Mouse (Mus musculus) brain, embryonic 14.5 days (tissue): Measurements from ENCODE around the gene Ccna1.

ENCODE experiments used
- CTCF ChIP-seq: fragments of 200-500 bp; IDR thresholded peaks from 2 replicates; pipeline ENCODE4 v1.5.1; 2012; ENCODE audit warnings: inconsistent platforms, mild to moderate bottlenecking, moderate library complexity, borderline replicate concordance; ENCODE audit not compliant: insufficient read depth, insufficient read length; ENCODE audit errors: extremely low read depth
- POLR2A ChIP-seq: fragments of 200-500 bp; IDR thresholded peaks from 2 replicates; pipeline ENCODE4 v1.6.1; 2012; ENCODE audit warnings: mild to moderate bottlenecking, inconsistent platforms, borderline replicate concordance; ENCODE audit not compliant: poor library complexity, insufficient read depth, insufficient read length, severe bottlenecking; ENCODE audit errors: extremely low read depth

- TF ChIP-seq CTCF (no peak), POLR2A (no peak)
Measured at GRCm38 (mm10) chr3:55078233-55078632, 22.9 kb upstream of the Ccna1 start.
